Mouse (Mus musculus) neural tube, embryonic 10.5 days (tissue): ENCODE results near the gene Cenpu.
"Not testable (repeated sequence)": the region's sequence is repeated elsewhere in the genome, so short reads cannot be mapped to it uniquely, and the experiment has no call there.

ENCODE experiments used
- DNase-seq: peaks from one replicate; pipeline ENCODE4 v3.0.0-alpha.2; 2017; ENCODE audit warnings: low spot score; ENCODE audit errors: extremely low spot score

Gene Cenpu

DNA sequence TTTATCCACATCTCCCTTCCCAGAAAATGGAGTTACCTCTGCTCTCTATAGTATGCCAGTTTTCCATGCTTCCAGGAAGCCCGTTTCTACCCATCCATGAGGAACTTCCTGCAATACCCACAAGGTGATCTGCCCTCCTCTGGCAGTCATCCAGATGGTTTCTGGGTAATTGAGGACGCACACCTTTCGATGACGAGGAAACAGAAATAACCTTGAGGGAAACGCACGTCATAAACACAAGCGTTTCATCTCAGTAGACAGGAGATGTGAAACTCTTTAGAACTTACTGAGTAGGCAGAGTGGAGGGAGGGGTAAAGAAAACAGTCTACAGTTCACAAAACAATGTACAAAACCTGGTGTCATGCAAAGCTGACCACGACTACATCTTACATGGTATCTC, 1.8 kb upstream of the Cenpu start:
- no peak for DNase-seq

DNA sequence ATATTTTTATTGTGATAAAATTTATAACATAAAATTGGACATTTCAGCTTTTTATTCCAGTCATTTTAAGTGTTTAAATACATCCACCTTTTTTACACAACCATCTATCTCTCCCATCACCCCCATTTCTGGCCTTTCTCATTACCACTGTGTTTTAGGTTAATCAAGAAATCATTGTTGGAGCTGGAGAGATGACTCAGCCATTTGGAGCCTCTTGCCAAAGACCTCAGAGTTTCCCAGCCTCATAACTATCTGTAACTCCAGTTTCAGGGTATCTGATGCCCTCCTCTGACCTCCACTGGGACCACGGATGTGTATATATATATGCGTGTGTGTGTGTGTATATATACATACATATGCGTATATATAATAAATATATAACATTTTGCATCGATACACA, 799 bp upstream of the Cenpu start:
- no peak for DNase-seq

DNA sequence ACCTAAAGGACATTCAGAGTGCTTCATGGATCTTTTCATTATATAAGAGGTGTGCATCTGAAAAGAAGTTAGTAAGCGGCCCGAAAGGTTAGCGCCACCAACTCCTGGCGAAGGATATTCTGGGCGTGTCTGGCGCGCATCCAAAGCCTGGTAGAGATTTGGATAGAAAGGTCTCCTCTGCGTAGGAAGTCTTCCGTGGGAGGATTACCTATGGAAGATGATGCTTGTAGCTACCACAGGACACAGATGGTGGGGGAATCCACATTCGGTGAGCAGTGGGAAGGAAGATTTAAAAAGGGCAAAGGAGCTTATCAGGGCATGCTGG, 575 bp downstream of the Cenpu start:
- DNase-seq: no peak

DNA sequence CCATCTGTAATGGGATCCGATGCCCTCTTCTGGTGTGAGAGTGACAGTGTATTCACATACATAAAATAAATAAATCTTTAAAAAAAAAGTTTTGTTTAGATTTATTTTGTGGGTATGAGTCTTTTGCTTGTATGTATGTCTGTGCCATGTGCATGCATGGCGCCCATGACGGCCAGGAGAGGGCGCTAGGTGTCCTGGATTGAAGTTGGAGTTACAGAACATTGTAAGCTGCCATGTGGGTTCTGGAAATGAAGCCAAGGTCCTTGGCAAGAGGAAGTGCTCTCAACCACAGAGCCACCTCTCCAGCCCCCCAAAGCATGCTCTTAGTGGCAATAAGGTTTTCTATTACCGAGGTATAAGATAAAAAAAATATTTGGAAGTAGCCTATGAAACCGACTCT, 7.6 kb downstream of the Cenpu start:
- DNase-seq: peak; percentile 25

DNA sequence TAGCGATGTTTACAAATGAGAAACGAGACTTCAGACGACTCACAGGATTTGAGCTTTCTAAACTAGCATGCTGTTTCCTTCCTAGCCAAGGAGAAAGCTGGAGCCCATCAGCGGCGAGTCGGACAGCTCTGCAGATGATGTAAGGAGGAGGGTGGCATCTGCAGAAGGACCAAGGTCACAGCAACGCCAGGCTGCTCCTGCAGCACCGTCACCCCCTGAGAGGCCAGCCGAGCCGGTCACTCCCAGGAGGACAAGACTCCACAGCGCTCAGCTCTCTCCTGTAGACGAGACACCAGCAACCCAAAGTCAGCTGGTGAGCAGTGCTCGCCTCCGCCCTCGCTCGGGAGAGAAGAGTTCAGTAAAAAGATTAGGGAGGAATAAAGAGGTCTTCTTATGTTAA, 10.5 kb downstream of the Cenpu start:
- no peak for DNase-seq

DNA sequence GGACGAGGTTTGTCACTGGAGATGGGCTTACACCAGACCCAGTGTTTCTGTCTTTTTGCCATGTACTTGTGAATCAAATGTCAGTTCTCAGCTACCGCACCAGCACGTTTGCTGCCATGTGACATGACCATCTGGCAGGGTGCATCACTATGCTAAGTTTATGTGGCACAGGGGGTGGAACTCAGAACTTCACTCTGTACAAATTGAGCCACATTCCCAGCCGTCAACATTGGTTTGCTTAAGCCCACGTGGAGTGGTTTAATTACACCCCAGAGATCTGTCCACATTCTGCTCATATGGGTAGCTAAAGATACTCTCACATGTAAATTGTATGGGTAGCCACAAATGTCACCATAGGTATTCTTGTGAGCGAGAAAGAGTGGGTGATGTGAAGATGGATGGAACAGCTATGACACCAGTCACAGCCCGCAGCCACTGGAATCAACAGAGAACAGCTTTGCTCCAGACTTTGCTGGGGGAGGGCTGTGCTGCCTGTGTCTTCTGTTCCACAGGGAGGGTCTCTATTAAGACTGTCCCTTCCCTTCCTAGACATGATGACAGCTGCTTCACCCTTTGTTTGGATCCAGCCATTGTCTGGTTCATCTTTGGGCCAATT, 15.2 kb downstream of the Cenpu start:
- DNase-seq: no peak

DNA sequence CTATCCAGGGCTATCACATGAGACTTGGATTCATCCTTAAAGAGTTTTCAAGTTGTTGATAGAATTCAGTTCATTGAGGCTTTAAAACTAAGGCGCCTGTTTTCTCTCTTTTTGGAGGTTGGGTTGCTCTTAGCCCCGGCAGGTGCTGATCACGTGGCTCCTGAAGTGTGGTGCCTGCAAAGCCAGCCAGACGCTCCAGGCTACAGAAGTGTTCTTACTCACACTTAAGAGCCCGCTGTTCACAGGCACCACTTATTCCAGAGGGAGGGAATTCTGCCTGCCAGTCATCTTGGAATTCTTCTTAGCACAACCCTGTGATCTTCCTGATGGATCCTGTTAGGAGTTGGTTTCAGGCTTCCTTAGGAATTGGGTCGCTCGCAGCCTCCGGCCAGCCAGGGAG, 16.1 kb downstream of the Cenpu start:
- DNase-seq: no peak

DNA sequence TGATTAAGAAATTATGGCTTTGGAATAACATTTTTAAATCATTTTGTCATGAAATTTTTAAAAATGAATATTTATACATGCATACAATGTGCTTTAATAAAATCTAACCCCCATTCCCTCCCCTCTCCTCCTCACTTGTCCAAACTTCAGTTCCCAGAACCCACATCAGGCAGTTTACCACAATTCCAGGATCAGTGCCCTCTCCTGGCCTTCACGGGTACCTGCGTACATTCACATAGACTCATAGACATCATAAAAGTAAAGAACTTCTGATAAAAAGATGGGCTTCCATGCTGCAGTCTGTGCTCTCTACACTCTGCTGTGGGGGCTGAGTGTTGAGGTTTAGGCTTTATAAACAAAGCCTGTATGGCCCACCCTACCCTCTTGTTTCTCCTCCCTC, 17.1 kb downstream of the Cenpu start:
- no peak for DNase-seq

DNA sequence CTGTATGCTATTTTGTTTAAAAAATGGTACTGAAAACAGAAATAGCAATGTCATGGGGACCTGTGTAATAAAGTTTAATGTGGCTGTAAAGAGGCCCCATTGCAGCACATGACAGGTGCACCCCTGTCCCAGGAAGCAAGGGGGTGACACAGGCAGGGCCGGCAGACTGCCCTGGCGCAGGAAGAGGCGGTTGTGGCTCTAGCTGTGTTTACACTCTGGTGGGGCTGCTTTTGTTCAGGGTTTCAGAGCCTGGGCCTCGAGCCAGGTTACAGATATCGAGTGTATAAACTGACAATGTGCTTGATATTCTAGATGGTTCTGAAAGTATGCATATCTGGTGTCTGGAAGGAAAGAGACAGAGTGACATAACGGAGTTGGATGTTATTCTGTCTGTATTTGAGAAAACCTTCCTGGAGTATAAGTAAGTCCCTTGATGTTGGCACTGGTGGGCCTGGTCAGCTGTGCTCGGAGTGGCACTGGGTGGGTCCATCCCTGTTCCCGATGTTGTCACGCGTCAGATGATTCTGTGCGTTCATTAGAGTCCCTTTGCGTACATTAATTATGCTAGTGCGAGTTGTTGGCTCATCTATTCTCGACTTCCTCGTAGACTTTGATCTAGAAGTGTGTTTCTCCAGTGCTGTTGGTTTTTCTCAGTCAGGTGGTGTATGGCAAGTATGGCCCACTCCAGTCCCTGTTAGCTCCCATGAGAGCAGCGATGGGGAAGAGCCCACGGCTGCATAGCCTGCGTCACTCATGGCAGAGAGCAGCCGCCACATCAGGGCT, 18.0 kb downstream of the Cenpu start:
- DNase-seq: no peak

DNA sequence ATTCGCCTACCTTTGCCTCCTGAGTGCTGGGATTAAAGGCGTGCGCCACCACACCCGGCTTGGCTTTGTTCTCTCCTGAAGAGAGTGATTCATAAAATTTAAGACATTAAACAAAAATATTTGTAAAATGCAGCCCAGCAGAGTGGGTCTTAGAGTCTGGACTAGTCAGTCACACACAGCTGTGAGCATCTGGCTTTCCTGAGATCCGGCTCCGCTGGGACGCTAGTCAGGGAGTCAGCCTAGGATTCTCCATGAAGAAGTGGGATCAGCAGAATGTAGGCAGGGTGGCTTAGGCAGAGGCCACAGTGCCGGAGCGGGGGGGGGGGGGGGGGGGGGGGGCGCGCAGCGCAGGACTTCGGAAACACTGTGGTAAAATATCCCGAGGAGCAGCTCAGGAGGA, 18.8 kb downstream of the Cenpu start:
- no peak for DNase-seq

DNA sequence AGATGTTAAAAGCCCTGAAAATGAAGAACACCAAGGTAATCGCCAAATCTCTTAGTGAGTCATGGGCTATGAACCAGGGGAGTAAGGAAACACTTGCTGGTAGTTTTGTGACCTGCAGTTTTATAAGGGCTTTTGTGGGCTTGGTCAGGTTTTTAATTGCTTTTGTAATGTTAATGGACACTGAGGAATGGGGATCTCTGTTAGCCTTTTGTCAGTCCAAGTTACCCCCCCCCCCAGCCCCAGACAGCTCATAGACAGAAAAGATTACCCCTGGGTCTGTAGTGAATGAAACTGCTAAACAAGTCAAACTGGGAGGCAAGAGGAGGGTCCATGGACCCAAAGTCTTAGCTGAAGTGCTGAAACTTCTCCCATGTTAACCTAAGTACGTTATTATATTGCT, 21.6 kb downstream of the Cenpu start:
- DNase-seq: no peak

DNA sequence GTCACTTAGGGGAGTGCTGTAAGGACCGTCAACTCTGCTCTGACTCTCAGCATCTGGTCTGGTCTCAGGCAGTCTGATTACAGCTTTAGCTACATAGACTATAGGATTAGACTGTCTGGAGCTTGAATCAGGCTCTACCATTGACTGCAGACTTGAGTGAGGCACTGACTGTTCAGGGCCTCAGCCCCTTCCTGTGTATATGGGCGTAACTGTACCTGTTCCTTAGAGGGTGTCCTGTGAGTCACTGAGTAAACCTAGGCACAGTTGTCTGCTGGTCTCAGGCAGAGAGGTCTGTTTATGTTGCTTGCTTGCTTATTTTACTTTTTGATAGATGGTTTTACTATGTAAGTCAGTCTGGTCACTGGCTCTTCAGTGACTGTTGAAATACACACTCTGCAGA, 22.1 kb downstream of the Cenpu start:
- no peak for DNase-seq

DNA sequence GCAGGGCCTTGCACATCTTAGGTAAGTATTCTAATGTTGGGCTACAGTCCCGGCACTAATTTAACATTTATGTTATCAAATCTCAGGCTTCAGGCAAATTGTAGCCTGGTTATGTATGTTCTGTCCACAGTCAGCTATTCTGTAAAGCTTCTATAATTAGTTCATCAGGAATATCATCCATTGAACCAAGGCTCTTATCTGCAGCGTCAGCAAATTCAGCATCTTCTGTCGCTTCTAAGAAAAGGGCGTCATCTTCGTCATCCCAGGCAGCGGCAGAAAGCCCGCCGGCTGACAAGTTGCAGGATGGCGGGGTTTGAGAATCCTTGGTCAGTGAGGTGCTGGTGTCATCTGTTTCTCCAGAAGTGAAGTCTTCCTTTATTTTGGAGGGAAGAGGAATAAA, 27.0 kb downstream of the Cenpu start:
- DNase-seq: no peak

DNA sequence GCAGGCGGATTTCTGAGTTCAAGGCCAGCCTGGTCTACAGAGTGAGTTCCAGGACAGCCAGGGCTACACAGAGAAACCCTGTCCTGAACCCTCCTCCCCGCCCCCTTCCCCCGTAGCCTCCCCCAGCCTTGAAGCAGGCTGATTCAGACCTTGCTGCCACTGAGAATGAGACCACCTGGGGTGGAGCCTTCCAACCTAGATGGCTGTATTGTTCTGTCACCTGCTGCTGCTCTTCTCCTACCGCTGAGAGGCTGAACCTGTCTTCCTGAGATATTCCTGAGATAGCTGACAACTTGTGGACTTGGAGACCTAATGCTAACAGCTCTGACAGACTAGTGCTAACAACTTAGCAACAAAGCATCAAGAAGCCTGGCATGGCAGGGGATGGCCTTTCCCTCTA, 32.5 kb downstream of the Cenpu start:
- not testable (repeated sequence) for DNase-seq

DNA sequence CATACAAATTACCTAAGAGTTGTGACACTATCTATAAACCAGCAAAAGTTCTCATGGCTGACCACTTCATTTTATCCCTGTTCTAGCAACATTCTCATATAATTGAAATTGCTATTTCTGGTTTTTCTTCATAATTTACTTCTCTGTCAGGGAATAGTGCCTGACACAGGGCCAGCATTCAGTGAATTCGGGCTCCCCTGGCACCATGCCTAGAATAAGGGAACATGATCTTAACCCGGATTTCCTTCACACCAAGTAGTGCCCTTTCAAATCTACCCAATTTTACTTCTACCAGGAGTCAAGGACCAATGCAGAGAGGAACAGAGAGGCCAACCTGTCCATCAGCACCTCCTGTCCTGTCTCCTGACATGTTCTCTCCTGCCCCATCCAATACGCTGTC, 33.7 kb downstream of the Cenpu start:
- no peak for DNase-seq

DNA sequence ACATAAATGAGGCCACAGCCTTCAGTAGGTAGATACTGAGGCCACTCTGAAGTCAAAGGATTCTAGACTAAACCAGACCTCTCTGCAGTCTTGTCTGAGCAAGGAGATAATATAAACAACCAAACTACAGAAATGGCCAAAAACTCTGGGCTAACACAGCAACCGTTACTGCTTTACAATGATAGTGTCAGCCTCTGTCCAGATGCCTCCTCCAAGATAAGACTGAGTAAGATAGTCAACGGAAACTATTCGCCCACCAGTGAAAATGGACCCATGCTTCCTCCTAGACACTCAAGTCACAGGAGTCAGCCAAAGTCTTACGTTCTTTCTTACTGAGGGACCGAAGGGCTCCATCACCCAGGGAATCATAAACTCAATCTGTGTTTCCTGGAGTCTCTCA, 36.1 kb downstream of the Cenpu start:
- no peak for DNase-seq

DNA sequence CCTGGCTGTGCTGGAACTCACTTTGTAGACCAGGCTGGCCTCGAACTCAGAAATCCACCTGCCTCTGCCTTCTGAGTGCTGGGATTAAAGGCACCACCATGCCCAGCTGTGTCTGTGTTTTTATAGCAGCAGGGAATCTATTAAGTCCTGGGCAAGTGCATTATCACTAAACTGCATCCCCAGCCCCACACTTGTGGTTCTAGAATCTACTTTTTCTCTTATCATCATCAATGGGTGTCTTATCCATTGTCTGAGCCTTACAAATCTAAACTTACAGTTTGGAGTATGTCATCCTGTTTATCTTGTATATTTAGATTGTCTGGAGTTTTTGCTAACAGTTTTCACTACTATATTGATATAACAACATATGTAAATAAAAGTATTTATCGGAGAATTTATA, 36.8 kb downstream of the Cenpu start:
- DNase-seq: no peak

DNA sequence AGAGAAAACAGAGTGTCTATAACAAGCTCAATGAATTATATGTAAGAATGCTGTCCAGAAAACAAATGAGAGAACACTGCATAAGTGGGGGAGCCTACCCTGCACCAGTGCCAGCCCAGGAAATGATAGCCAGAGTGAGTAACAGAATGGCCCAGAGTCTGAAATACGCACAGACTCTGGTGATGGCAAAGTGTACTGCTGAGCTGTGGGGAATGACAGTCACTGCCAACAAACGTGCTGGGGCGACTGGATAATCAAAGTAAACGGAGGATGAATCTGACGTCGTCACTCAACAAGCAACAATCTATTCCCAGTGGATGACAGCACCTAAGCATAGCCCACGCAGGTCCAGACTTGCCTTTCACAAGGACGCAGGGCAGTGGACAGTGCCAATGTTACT, 41.2 kb downstream of the Cenpu start:
- no peak for DNase-seq

DNA sequence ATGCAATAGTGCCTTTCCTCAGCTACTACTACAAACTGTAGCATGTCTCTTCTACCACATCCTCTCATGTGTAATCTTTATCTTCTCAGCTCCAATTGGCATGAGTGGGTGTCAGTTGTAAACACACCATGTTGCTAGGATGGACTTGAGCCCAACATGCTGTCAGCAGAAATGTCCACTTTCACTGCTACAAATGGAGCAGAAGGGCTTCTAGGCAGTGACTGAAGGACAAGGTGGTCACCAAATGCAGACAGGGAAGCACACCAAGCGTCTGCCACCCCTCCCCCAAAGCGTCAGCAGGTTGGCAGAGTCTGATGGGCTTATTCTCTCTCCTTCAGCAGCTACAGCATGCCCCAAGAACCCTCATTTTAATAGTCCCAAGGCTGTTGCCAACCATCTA, 41.9 kb downstream of the Cenpu start:
- no peak for DNase-seq

DNA sequence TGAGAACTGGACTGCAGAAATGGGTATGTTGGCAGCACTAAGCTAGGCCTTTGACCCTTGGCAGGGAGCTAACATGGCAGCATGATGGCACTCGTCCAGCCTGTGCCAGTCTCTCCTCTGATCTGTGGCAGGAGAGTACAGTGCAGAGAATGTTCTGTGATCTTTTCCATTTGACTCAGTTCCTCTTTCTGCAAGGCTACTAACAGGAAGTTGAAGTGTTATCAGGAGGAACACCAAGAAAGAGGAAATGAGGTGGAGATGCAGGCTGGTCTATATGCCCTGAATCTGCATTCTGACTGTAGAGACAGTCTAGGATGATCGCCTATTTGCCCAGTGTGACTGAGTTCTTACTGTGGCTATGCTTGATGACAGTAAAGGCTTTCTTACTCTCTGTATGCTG, 43.8 kb downstream of the Cenpu start:
- DNase-seq: no peak

DNA sequence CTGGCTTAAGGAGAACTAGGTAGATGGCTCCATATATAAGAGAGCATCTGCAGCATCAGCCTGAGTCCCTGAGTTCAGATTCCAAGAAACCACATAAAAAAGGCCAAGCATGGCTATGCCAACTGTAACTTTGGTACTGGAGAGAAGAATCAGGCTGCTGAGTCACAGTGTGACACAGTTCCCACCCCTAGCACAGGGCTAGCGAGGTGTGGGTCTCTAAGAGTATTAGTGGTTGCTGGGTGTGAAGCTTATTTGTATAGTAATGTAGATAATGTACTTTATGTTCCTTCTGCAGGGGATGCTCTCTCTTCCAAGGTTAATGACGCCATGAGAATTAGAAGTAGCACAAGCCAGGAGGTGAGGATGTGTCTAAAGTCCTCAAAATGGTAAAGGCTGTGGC, 44.7 kb downstream of the Cenpu start:
- no peak for DNase-seq

DNA sequence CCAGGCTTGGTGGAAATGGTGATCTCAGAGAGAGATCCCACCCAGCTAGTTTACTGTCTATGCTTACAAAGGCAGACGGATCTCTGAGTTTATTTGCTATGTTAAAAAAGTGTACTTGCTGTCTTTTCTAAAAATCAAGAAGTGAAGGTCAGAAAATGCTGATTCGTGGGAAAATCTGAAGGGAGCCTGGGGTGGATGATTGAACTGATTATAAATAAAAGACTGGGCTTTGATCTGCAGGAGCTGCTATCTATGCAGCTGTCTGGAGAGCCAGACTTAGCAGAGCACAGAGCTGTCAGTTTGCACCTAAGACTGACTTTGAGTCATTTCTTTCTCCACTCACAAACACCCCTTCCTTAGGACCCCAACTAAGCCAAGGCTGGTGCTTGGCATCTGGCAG, 45.6 kb downstream of the Cenpu start:
- DNase-seq: no peak

DNA sequence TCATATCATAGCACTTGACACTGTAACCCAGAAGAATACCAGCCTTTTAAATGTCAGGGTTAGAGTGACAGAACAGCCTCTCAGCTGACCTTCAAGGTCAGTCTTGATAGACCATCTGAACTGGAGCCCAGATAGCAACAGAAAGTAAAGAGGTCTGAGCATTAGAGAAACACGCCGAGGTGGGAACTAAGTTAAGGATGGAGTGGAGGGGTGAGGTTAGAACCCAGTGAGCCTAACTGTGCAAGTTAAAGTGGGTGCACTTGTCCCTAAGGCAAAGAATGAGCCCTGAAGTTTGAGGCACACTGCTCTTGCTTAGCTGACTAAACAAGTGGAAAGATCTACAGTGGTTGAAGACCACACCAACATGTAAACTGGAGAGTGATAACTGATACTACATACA, 46.3 kb downstream of the Cenpu start:
- DNase-seq: no peak

DNA sequence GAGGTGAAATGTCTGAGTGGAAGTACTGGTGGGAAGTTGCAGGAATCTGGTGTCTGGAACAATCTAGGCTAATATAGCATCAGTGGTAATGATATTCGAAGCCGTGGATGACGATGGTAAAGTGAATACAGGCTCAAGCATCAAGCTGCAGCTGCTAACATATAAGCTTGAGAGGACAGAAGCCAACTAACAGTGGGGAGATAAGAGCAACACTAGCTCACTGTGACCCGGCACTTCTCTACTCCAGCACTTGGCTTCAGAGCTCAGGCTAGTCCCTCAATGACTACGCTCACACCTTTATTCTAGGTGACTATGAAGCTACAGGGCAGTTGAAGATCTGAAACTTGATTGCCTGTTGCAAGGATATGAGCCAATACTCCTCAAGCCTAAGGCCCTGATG, 46.9 kb downstream of the Cenpu start:
- DNase-seq: no peak
